Mouse (Mus musculus) C2C12 (cell line): Measurements from ENCODE around the gene Gkap1. TPM values are rescaled to one million over a fixed set of nuclear protein-coding genes. Genes with fewer than 3 reads are reported as not detected.

ENCODE experiments used
- H3K27me3 ChIP-seq: one replicate; pipeline ENCODE4 v1.6.1; 2011; ENCODE audit not compliant: control insufficient read depth, insufficient read depth, insufficient read length
- H3K36me3 ChIP-seq: one replicate; pipeline ENCODE4 v1.6.1; 2011; ENCODE audit not compliant: control insufficient read depth, insufficient read depth
- H3K4me3 ChIP-seq: one replicate; pipeline ENCODE4 v1.5.1; 2011; ENCODE audit warnings: mild to moderate bottlenecking, control low read depth; ENCODE audit not compliant: poor library complexity, insufficient read depth, severe bottlenecking
- H3K79me2 ChIP-seq: one replicate; pipeline ENCODE4 v1.6.1; 2011; ENCODE audit not compliant: control insufficient read depth, insufficient read depth
- H3K79me3 ChIP-seq: one replicate; pipeline ENCODE4 v1.6.1; 2011; ENCODE audit warnings: low read depth, control low read depth
- H3ac ChIP-seq: one replicate; pipeline ENCODE3; 2011; ENCODE audit warnings: low read depth; ENCODE audit not compliant: control insufficient read depth, insufficient read length
- CEBPB ChIP-seq: IDR thresholded peaks from one replicate; pipeline ENCODE4 v1.6.1; 2011; ENCODE audit warnings: low read depth, mild to moderate bottlenecking, control low read depth, moderate library complexity
- CTCF ChIP-seq: IDR thresholded peaks from one replicate; pipeline ENCODE4 v1.5.1; 2011; ENCODE audit not compliant: control insufficient read depth, insufficient read depth, insufficient read length
- FOSL1 ChIP-seq: IDR thresholded peaks from one replicate; pipeline ENCODE4 v1.8.0; 2011; ENCODE audit warnings: mild to moderate bottlenecking, low read length; ENCODE audit not compliant: poor library complexity, insufficient read depth, severe bottlenecking
- MAX ChIP-seq: IDR thresholded peaks from one replicate; pipeline ENCODE4 v1.6.1; 2011; ENCODE audit warnings: mild to moderate bottlenecking, control low read depth
- MYOD1 ChIP-seq: IDR thresholded peaks from one replicate; pipeline ENCODE4 v1.6.1; 2011; ENCODE audit warnings: low read depth; ENCODE audit not compliant: control insufficient read depth, insufficient read length
- MYOG ChIP-seq: IDR thresholded peaks from one replicate; pipeline ENCODE4 v1.6.1; 2011; ENCODE audit not compliant: control insufficient read depth, insufficient read length; ENCODE audit errors: extremely low read depth
- USF1 ChIP-seq: IDR thresholded peaks from one replicate; pipeline ENCODE4 v1.6.1; 2011; ENCODE audit warnings: low read depth, mild to moderate bottlenecking, control low read depth, moderate library complexity
- long read RNA-seq, 2 experiments: library from polyadenylated mRNA; unstranded; transcript quantifications; one replicate each; pipeline ENCODE4 v2.0.0; 2019 to 2020
- polyA plus RNA-seq: library from polyadenylated mRNA; unstranded; fragments of >200 nt; fragmentation: generic; extraction: Trizol; gene quantifications from one replicate; pipeline ENCODE4 v1.2.1, GENCODE M21; 2012; ENCODE audit warnings: missing spikeins

Gkap1 gene
- polyA plus RNA-seq = 12.2 TPM
- long read RNA-seq, experiment 1, transcript Gkap1-201 (12 exons, 1,523 nt) = major isoform, 5 of 13 reads
- long read RNA-seq, experiment 1, partial matches to known transcripts = 3 of 13 reads
- long read RNA-seq, experiment 1, other reads (novel, unspliced or antisense) = 5 of 13 reads
- long read RNA-seq, experiment 2, partial matches to known transcripts = 2 of 8 reads
- long read RNA-seq, experiment 2, other reads (novel, unspliced or antisense) = 5 of 8 reads

- Histone ChIP-seq H3K36me3 (no peaks in the 10 kb centered on the region), H3K27me3 (no peaks in the 10 kb centered on the region), H3K4me3 (peak within 1 kb of the TSS; percentile 49), H3K79me3 (no peaks in the 10 kb centered on the region), H3ac (peak within 1 kb of the TSS; percentile 84), H3K79me2 (no peaks in the 10 kb centered on the region)
- TF ChIP-seq MAX = no peak
- no peak for TF ChIP-seq MYOD1
- TF ChIP-seq CTCF = no peak
- TF ChIP-seq FOSL1 = no peak
Measured at GRCm38 (mm10) chr13:58275599-58275998, at the start of gene Gkap1. TSS of gene Gkap1 (minus strand) at chr13:58275699.

DNA sequence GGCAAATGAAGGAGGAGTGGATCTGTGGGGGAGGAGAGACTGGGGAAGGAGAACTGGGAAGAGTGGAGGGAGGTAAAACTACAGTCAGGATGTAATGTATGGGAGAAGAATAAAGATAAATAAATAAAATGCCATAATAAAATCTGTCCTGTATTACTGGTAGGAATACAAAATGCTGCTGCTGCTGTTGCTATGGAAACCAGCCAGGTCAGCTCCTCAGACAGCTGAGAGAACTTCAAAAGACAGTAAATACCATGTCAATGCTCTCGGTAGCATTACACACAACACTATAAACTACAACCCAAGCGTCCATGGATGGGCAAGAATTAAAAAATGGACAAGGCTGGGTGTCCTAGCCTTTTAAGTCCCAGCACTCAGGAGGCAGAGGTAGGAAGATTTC, 42.3 kb upstream of the Gkap1 start:
- H3K79me3 ChIP-seq = no peaks in the 10 kb centered on the region
- H3K4me3 ChIP-seq = no peak overlapping the region
- no peak overlapping the region for H3ac ChIP-seq
- TF ChIP-seq USF1 = no peak
- TF ChIP-seq MYOD1 = no peak
- no peak for TF ChIP-seq FOSL1
- no peak for TF ChIP-seq MAX
- TF ChIP-seq MYOG = no peak
- no peak for TF ChIP-seq CEBPB
- no peak for TF ChIP-seq CTCF
- peaks cover 24% of the 10 kb centered on the region for H3K27me3 ChIP-seq
- no peaks in the 10 kb centered on the region for H3K79me2 ChIP-seq
- no peaks in the 10 kb centered on the region for H3K36me3 ChIP-seq

GRCm38 (mm10) chr13:58314991-58315390, 39.5 kb upstream of the Gkap1 start:
- H3K79me3 ChIP-seq = no peaks in the 10 kb centered on the region
- no peaks in the 10 kb centered on the region for H3K79me2 ChIP-seq
- no peak overlapping the region for H3ac ChIP-seq
- no peaks in the 10 kb centered on the region for H3K36me3 ChIP-seq
- peaks cover 24% of the 10 kb centered on the region for H3K27me3 ChIP-seq
- H3K4me3 ChIP-seq = no peak overlapping the region
- no peak for TF ChIP-seq CEBPB
- TF ChIP-seq MYOD1 = no peak
- no peak for TF ChIP-seq USF1
- no peak for TF ChIP-seq CTCF
- no peak for TF ChIP-seq FOSL1
- no peak for TF ChIP-seq MAX
- no peak for TF ChIP-seq MYOG

DNA sequence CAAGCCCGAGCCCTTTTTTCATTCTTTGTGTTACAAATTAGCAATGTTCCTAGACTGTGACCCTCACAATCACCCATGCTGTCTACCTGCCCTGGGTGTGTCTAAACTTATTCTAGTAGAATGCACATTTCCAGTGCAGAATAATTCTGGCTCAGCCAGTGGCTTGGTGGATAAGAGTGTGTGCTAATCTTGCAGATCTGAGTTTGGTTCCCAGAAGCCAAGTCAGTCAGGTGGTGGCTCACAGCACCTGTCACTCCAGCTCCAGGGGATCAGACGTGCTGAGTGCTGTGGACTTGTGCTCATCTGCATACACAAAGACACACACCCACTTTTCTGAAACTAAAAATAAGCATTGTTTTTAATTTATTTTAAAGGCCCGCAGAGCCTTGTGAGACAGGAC, 38.3 kb upstream of the Gkap1 start:
- no peaks in the 10 kb centered on the region for H3K79me2 ChIP-seq
- TF ChIP-seq FOSL1 (no peak), MAX (no peak), USF1 (no peak), CEBPB (no peak), CTCF (no peak), MYOG (no peak)
- no peak overlapping the region for H3ac ChIP-seq
- peaks cover 20% of the 10 kb centered on the region for H3K27me3 ChIP-seq
- no peaks in the 10 kb centered on the region for H3K36me3 ChIP-seq
- H3K4me3 ChIP-seq = no peak overlapping the region
- H3K79me3 ChIP-seq = no peaks in the 10 kb centered on the region

GRCm38 (mm10) chr13:58311351-58311750, 35.9 kb upstream of the Gkap1 start:
- peaks cover 10% of the 10 kb centered on the region for H3K27me3 ChIP-seq
- H3K79me2 ChIP-seq = no peaks in the 10 kb centered on the region
- TF ChIP-seq MAX = no peak
- TF ChIP-seq CTCF = no peak
- H3K4me3 ChIP-seq = no peak overlapping the region
- no peaks in the 10 kb centered on the region for H3K79me3 ChIP-seq
- no peak overlapping the region for H3ac ChIP-seq
- H3K36me3 ChIP-seq = no peaks in the 10 kb centered on the region

DNA sequence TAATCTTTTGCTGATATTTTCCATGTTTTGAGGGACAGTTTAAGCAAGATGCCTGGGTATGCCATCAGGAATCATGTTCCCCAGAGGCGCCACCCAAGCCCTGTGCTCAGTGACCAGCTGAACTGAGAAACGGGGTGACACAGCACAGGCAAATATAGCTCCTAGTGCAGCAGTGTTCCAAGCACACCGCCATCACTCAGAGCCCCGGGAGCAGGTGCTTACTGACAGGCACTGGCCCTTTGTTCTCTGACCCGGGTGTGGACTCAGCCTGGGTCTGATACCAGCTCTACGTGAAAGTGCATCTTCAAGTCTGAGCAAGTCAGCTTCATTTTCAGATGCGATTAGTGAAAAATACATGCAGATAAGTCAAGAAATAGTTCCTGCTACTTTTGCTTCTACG, 34.0 kb upstream of the Gkap1 start:
- no peaks in the 10 kb centered on the region for H3K79me3 ChIP-seq
- no peak overlapping the region for H3K4me3 ChIP-seq
- no peaks in the 10 kb centered on the region for H3K79me2 ChIP-seq
- peaks cover 3% of the 10 kb centered on the region for H3K27me3 ChIP-seq
- TF ChIP-seq CEBPB (no peak), MAX (no peak), MYOD1 (no peak)
- no peaks in the 10 kb centered on the region for H3K36me3 ChIP-seq
- H3ac ChIP-seq = no peak overlapping the region
